Mouse (Mus musculus): ENCODE results near the gene Ldlrad3. TPM values are rescaled to one million over a fixed set of nuclear protein-coding genes. Genes with fewer than 3 reads are reported as not detected.

The Ldlrad3 gene
- polyA plus RNA-seq, 1 experiment from 2014 or later, result 30.0 TPM

DNA sequence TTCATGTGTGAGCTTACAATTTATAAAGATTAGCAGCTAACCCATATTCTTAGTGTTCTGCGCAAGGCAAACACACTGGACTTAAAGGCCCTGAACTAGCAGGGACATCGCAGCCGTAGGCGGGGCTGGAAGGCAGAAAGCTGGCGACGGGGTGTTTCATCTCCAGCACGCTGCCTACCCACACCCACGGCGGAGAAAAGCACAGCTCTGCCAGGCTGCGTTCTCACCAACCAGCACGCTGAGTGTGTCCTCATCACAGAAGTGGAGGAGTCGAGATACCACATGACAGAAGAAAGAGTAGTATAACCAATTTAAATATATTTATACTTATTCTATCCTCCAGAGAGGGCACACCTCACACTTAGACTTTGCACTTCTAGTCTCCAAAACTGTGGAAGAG, 82.2 kb downstream of the Ldlrad3 start:
- Histone ChIP-seq H3K4me3 (ENCODE audit: low read depth, low read length) (no peak overlapping the region), H3K36me3 (ENCODE audit: control insufficient read depth, insufficient read depth, low read length) (no peaks in the 10 kb centered on the region), H3K9me3 (ENCODE audit: control insufficient read depth, low read length) (no peaks in the 10 kb centered on the region), H3K27me3 (ENCODE audit: control insufficient read depth, insufficient read depth, low read length) (no peaks in the 10 kb centered on the region), H3K27ac (ENCODE audit: low read depth, low read length) (no peak overlapping the region), H3K9ac (replicated peaks; ENCODE audit: low read depth, low read length) (no peak overlapping the region), H3K4me1 (ENCODE audit: control insufficient read depth, insufficient read depth, low read length) (peaks cover 3% of the 10 kb centered on the region; the same call in 1 of the 2 replicates), H3K4me2 (ENCODE audit: low read depth, low read length) (no peak overlapping the region)
- ATAC-seq (ENCODE audit: low read depth), result no peak
- 94% methylated on average over 12 of the region's 12 CpGs for WGBS

DNA sequence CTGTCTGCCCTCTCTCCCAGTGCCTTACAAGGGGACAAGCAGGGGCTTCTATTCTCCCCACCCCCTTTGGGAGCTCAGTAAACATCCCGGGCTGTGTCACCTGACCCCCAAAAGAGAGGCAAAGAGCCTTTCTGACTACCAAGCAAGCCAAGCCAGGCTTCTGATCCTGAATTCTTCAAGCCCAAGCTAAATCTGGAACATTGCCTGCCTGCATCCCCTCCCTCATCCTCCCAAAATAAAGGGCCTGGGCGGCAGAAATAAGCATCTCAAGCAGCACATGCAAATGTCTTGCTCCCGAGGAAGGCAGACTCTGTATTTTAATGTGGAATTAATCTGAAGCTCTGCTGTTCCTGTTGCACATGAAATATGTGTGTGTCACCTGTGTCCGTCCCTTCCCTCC, 85.7 kb downstream of the Ldlrad3 start:
- no peak for ATAC-seq (ENCODE audit: low read depth)
- WGBS, result 62% methylated on average over 4 of the region's 4 CpGs
- H3K27me3 ChIP-seq (ENCODE audit: control insufficient read depth, insufficient read depth, low read length), result no peaks in the 10 kb centered on the region
- H3K27ac ChIP-seq (ENCODE audit: low read depth, low read length), result no peak overlapping the region
- H3K9me3 ChIP-seq (ENCODE audit: control insufficient read depth, low read length), result no peaks in the 10 kb centered on the region
- no peak overlapping the region for H3K4me3 ChIP-seq (ENCODE audit: low read depth, low read length)
- H3K9ac ChIP-seq (replicated peaks; ENCODE audit: low read depth, low read length), result no peak overlapping the region
- H3K4me1 ChIP-seq (ENCODE audit: control insufficient read depth, insufficient read depth, low read length), result peaks cover 3% of the 10 kb centered on the region; the same call in 1 of the 2 replicates
- H3K4me2 ChIP-seq (ENCODE audit: low read depth, low read length), result no peak overlapping the region
- no peaks in the 10 kb centered on the region for H3K36me3 ChIP-seq (ENCODE audit: control insufficient read depth, insufficient read depth, low read length)

- Histone ChIP-seq H3K27me3 (ENCODE audit: control insufficient read depth, insufficient read depth, low read length) (no peaks in the 10 kb centered on the region), H3K4me1 (ENCODE audit: control insufficient read depth, insufficient read depth, low read length) (peaks cover 3% of the 10 kb centered on the region; the same call in 1 of the 2 replicates), H3K36me3 (ENCODE audit: control insufficient read depth, insufficient read depth, low read length) (no peaks in the 10 kb centered on the region), H3K4me3 (ENCODE audit: low read depth, low read length) (no peak overlapping the region), H3K4me2 (ENCODE audit: low read depth, low read length) (no peak overlapping the region), H3K9me3 (ENCODE audit: control insufficient read depth, low read length) (no peaks in the 10 kb centered on the region), H3K9ac (replicated peaks; ENCODE audit: low read depth, low read length) (no peak overlapping the region), H3K27ac (ENCODE audit: low read depth, low read length) (no peak overlapping the region)
- WGBS, result 87% methylated on average over 14 of the region's 14 CpGs
- no peak for ATAC-seq (ENCODE audit: low read depth)
These were observed 86.3 kb downstream of the Ldlrad3 start for GRCm38 (mm10) chr2:102099702-102100450.

- Histone ChIP-seq H3K4me3 (ENCODE audit: low read depth, low read length) (no peak overlapping the region), H3K9ac (replicated peaks; ENCODE audit: low read depth, low read length) (no peak overlapping the region), H3K4me2 (ENCODE audit: low read depth, low read length) (no peak overlapping the region), H3K27me3 (ENCODE audit: control insufficient read depth, insufficient read depth, low read length) (no peaks in the 10 kb centered on the region), H3K36me3 (ENCODE audit: control insufficient read depth, insufficient read depth, low read length) (no peaks in the 10 kb centered on the region), H3K27ac (ENCODE audit: low read depth, low read length) (no peak overlapping the region), H3K9me3 (ENCODE audit: control insufficient read depth, low read length) (no peaks in the 10 kb centered on the region), H3K4me1 (ENCODE audit: control insufficient read depth, insufficient read depth, low read length) (peaks cover 3% of the 10 kb centered on the region; the same call in 1 of the 2 replicates)
- WGBS, result 96% methylated on average over 4 of the region's 4 CpGs
- ATAC-seq (ENCODE audit: low read depth), result no peak
These were observed 86.9 kb downstream of the Ldlrad3 start for GRCm38 (mm10) chr2:102099261-102099660.

- Histone ChIP-seq H3K4me2 (ENCODE audit: low read depth, low read length) (no peak overlapping the region), H3K27ac (ENCODE audit: low read depth, low read length) (no peak overlapping the region), H3K4me3 (ENCODE audit: low read depth, low read length) (no peak overlapping the region), H3K4me1 (ENCODE audit: control insufficient read depth, insufficient read depth, low read length) (peaks cover 11% of the 10 kb centered on the region; the same call in 1 of the 2 replicates), H3K36me3 (ENCODE audit: control insufficient read depth, insufficient read depth, low read length) (no peaks in the 10 kb centered on the region), H3K27me3 (ENCODE audit: control insufficient read depth, insufficient read depth, low read length) (no peaks in the 10 kb centered on the region), H3K9ac (replicated peaks; ENCODE audit: low read depth, low read length) (no peak overlapping the region), H3K9me3 (ENCODE audit: control insufficient read depth, low read length) (no peaks in the 10 kb centered on the region)
- no peak for ATAC-seq (ENCODE audit: low read depth)
- 45% methylated on average over 11 of the region's 11 CpGs for WGBS
These were observed 91.4 kb downstream of the Ldlrad3 start for GRCm38 (mm10) chr2:102094773-102095172.

DNA sequence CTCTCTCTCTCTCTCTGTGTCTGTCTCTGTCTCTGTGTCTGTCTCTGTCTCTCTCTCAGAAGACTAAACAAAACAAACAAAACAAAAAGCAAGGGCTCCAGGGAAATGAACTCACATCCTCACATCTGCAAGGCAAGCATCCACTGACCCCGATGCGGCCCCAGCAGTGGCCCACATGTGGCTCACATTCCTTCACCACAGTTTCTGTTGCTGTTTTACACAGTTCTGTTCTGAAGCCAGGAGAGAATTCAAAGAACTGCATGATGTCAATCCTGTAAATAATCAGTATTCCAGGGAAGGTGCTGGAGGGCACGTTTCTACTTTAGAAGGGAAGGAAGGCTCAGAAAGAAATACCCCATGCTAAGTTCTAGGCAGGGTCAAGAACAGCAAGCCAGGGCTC, 91.9 kb downstream of the Ldlrad3 start:
- Histone ChIP-seq H3K27ac (ENCODE audit: low read depth, low read length) (no peak overlapping the region), H3K4me1 (ENCODE audit: control insufficient read depth, insufficient read depth, low read length) (peaks cover 11% of the 10 kb centered on the region; the same call in 1 of the 2 replicates), H3K36me3 (ENCODE audit: control insufficient read depth, insufficient read depth, low read length) (no peaks in the 10 kb centered on the region), H3K27me3 (ENCODE audit: control insufficient read depth, insufficient read depth, low read length) (no peaks in the 10 kb centered on the region), H3K4me2 (ENCODE audit: low read depth, low read length) (no peak overlapping the region), H3K9ac (replicated peaks; ENCODE audit: low read depth, low read length) (no peak overlapping the region), H3K4me3 (ENCODE audit: low read depth, low read length) (no peak overlapping the region), H3K9me3 (ENCODE audit: control insufficient read depth, low read length) (no peaks in the 10 kb centered on the region)
- 66% methylated on average over 3 of the region's 3 CpGs for WGBS
- no peak for ATAC-seq (ENCODE audit: low read depth)

DNA sequence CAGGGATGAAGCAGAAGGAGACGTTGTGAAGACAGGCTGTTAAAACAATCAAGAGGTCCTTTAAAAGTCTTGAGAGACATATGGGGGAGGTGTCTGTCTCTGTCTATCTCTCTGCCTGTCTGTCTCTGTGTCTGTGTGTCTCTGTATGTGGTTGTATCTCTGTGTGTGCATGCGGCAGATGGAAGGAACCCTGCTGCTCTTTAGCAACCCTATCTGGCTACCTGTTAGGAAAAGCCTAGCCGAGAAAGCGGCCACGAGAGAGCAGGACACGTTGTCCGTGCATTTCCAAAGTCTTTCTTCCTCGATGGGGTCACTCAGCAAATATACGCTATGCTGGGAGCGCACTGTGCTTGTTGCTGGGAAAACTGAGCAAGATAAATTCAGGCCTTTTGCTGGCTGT, 93.6 kb downstream of the Ldlrad3 start:
- WGBS, result 73% methylated on average over 10 of the region's 10 CpGs
- no peak overlapping the region for H3K27ac ChIP-seq (ENCODE audit: low read depth, low read length)
- H3K27me3 ChIP-seq (ENCODE audit: control insufficient read depth, insufficient read depth, low read length), result no peaks in the 10 kb centered on the region

GRCm38 (mm10) chr2:102091516-102092350, 94.5 kb downstream of the Ldlrad3 start:
- Histone ChIP-seq H3K4me1 (ENCODE audit: control insufficient read depth, insufficient read depth, low read length) (peaks cover 11% of the 10 kb centered on the region; the same call in 1 of the 2 replicates), H3K9me3 (ENCODE audit: control insufficient read depth, low read length) (no peaks in the 10 kb centered on the region), H3K4me2 (ENCODE audit: low read depth, low read length) (peak overlapping the region; percentile 26; the same call in 1 of the 2 replicates), H3K27ac (ENCODE audit: low read depth, low read length) (peak overlapping the region; percentile 53), H3K4me3 (ENCODE audit: low read depth, low read length) (no peak overlapping the region), H3K9ac (replicated peaks; ENCODE audit: low read depth, low read length) (0 out of 2 replicates have a peak overlapping the region, but pooled peaks have one; percentile 1), H3K27me3 (ENCODE audit: control insufficient read depth, insufficient read depth, low read length) (no peaks in the 10 kb centered on the region), H3K36me3 (ENCODE audit: control insufficient read depth, insufficient read depth, low read length) (no peaks in the 10 kb centered on the region)
- 19% methylated on average over 8 of the region's 8 CpGs for WGBS
- ATAC-seq (ENCODE audit: low read depth), result peak; percentile 90

More for the DNA sequence above, 93.6 kb downstream of the Ldlrad3 start:
- ATAC-seq (ENCODE audit: low read depth), result no peak
- H3K4me2 ChIP-seq (ENCODE audit: low read depth, low read length), result no peak overlapping the region
- no peaks in the 10 kb centered on the region for H3K36me3 ChIP-seq (ENCODE audit: control insufficient read depth, insufficient read depth, low read length)
- no peak overlapping the region for H3K4me3 ChIP-seq (ENCODE audit: low read depth, low read length)
- no peaks in the 10 kb centered on the region for H3K9me3 ChIP-seq (ENCODE audit: control insufficient read depth, low read length)
- H3K4me1 ChIP-seq (ENCODE audit: control insufficient read depth, insufficient read depth, low read length), result peaks cover 11% of the 10 kb centered on the region; the same call in 1 of the 2 replicates
- H3K9ac ChIP-seq (replicated peaks; ENCODE audit: low read depth, low read length), result no peak overlapping the region

DNA sequence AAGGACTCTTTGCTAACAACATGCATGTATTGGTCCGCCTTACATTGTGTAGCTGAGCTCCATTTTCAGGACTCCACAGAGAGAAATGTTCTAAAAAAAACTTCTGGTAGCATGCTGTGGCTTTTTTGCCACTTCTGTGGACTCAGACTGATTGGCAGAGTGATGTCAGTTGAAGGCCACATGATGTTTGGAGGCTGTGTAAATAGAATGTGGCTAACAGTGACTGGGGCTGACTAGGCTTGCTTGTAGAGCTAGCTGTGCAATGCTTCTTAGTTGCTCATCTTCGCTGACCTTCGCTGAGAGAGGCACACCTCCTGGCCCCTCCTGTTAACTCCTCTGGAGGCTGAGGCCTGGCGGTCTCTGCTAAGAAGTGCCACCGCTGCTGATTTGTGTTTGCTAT, 98.4 kb downstream of the Ldlrad3 start:
- H3K4me2 ChIP-seq (ENCODE audit: low read depth, low read length), result no peak overlapping the region
- 97% methylated on average over 5 of the region's 5 CpGs for WGBS

More for the DNA sequence above, 98.4 kb downstream of the Ldlrad3 start:
- peaks cover 11% of the 10 kb centered on the region; the same call in 1 of the 2 replicates for H3K4me1 ChIP-seq (ENCODE audit: control insufficient read depth, insufficient read depth, low read length)
- H3K36me3 ChIP-seq (ENCODE audit: control insufficient read depth, insufficient read depth, low read length), result no peaks in the 10 kb centered on the region
- no peak overlapping the region for H3K27ac ChIP-seq (ENCODE audit: low read depth, low read length)
- H3K27me3 ChIP-seq (ENCODE audit: control insufficient read depth, insufficient read depth, low read length), result no peaks in the 10 kb centered on the region
- no peak for ATAC-seq (ENCODE audit: low read depth)
- no peak overlapping the region for H3K9ac ChIP-seq (replicated peaks; ENCODE audit: low read depth, low read length)
- H3K9me3 ChIP-seq (ENCODE audit: control insufficient read depth, low read length), result no peaks in the 10 kb centered on the region
- no peak overlapping the region for H3K4me3 ChIP-seq (ENCODE audit: low read depth, low read length)

Data from neural tube, embryonic 14.5 days (tissue).